Mouse (Mus musculus) gastrocnemius, postnatal 36 days (tissue): ENCODE measurements around the gene Slc22a13. TPM values are rescaled to one million over a fixed set of nuclear protein-coding genes. Genes with fewer than 3 reads are reported as not detected.

Experiments used
- DNase-seq, 2 experiments: peaks; one replicate each; pipeline ENCODE4 v3.0.0; 2022
- intact Hi-C: fragments of 180-260 bp; cut with DNase I; formaldehyde crosslinking; loops from one replicate; pipeline ENCODE4 v1.15.1; 2025
- total RNA-seq, 2 experiments: library from RNA; stranded (reverse); gene quantifications; 2 replicates each; pipeline ENCODE4 v1.2.3; 2021

Slc22a13 gene
- total RNA-seq, 2 experiments from 2014 or later = 0.13 TPM; not detected in 1

- intact Hi-C loops = no loop called here
- no peak for DNase-seq
These were observed 5.3 kb downstream of the Slc22a13 start for GRCm38 (mm10) chr9:119203617-119204016.

- no peak for DNase-seq
- intact Hi-C loops = no loop called here
These were observed 7.2 kb downstream of the Slc22a13 start for GRCm38 (mm10) chr9:119201653-119202052.

GRCm38 (mm10) chr9:119199151-119199861 is 9.6 kb downstream of the Slc22a13 start:
- intact Hi-C loops = no loop called here
- DNase-seq = no peak

- peak in 1 of 2 experiments; percentile 17 for DNase-seq
- intact Hi-C loops = loop anchor here (5.0 kb wide), 1 partner anchor 35 kb away; the partner anchor contains the start of genes Acaa1b and Gm47289
These were observed 16.5 kb downstream of the Slc22a13 start for GRCm38 (mm10) chr9:119192202-119192990.

- intact Hi-C loops = no loop called here
- no peak for DNase-seq
These were observed 27.6 kb downstream of the Slc22a13 start for GRCm38 (mm10) chr9:119181241-119181728.

- intact Hi-C loops = no loop called here
- no peak for DNase-seq
These were observed 29.6 kb downstream of the Slc22a13 start for GRCm38 (mm10) chr9:119179292-119179691.

- intact Hi-C loops = no loop called here
- no peak for DNase-seq
These were observed 41.3 kb downstream of the Slc22a13 start for GRCm38 (mm10) chr9:119167608-119168007.

- intact Hi-C loops = no loop called here
- DNase-seq = no peak
These were observed 43.4 kb downstream of the Slc22a13 start for GRCm38 (mm10) chr9:119165548-119165947.

GRCm38 (mm10) chr9:119164743-119165142 is 44.2 kb downstream of the Slc22a13 start:
- intact Hi-C loops = no loop called here
- no peak for DNase-seq

GRCm38 (mm10) chr9:119160689-119161088 is 48.2 kb downstream of the Slc22a13 start:
- no peak for DNase-seq
- intact Hi-C loops = no loop called here

GRCm38 (mm10) chr9:119158861-119159260 is 50.0 kb downstream of the Slc22a13 start, which contains the start of gene Gm47289:
Gm47289 (plus strand) TSS chr9:119159161.
- no peak for DNase-seq
- intact Hi-C loops = loop anchor here (5.0 kb wide), 1 partner anchor 33 kb away; no protein-coding TSS in a partner anchor

- intact Hi-C loops = loop anchor here (1.0 to 5.0 kb wide), 2 partner anchors 36 to 196 kb away; no protein-coding TSS in a partner anchor
These were observed 52.4 kb downstream of the Slc22a13 start, which contains the start of gene Acaa1b for GRCm38 (mm10) chr9:119156278-119157201. Acaa1b (minus strand) TSS chr9:119157093.

GRCm38 (mm10) chr9:119155826-119156225 is 53.1 kb downstream of the Slc22a13 start:
- no peak for DNase-seq
- intact Hi-C loops = loop anchor here (1.0 to 5.0 kb wide), 2 partner anchors 36 to 196 kb away; no protein-coding TSS in a partner anchor

More at GRCm38 (mm10) chr9:119156278-119157201, 52.4 kb downstream of the Slc22a13 start, which contains the start of gene Acaa1b:
- peak; percentile 66 to 74 for DNase-seq

- intact Hi-C loops = loop anchor here (5.0 kb wide), 1 partner anchor 37 kb away; no protein-coding TSS in a partner anchor
- no peak for DNase-seq
These were observed 53.5 kb downstream of the Slc22a13 start for GRCm38 (mm10) chr9:119155416-119155815.

- intact Hi-C loops = loop anchor here (5.0 kb wide), 1 partner anchor 286 kb away; no protein-coding TSS in a partner anchor
- no peak for DNase-seq
These were observed 57.1 kb downstream of the Slc22a13 start for GRCm38 (mm10) chr9:119151751-119152150.

- intact Hi-C loops = no loop called here
- DNase-seq = no peak
These were observed 59.3 kb downstream of the Slc22a13 start for GRCm38 (mm10) chr9:119149601-119150000.

GRCm38 (mm10) chr9:119146098-119146770 is 62.7 kb downstream of the Slc22a13 start:
- intact Hi-C loops = no loop called here
- DNase-seq = no peak

- intact Hi-C loops = no loop called here
- no peak for DNase-seq
These were observed 63.3 kb downstream of the Slc22a13 start for GRCm38 (mm10) chr9:119145638-119146037.

GRCm38 (mm10) chr9:119145137-119145536 is 63.8 kb downstream of the Slc22a13 start:
- no peak for DNase-seq
- intact Hi-C loops = no loop called here
